Mouse (Mus musculus) gastrocnemius, postnatal 25 days (tissue): ENCODE results near the gene Plekhg6. TPM values are rescaled to one million over a fixed set of nuclear protein-coding genes. Genes with fewer than 3 reads are reported as not detected.

Source experiments
- DNase-seq: peaks from one replicate; pipeline ENCODE4 v3.0.0; 2022
- total RNA-seq, 2 experiments: library from RNA; stranded (reverse); gene quantifications; 1 replicate in 1 of 2; 2 replicates in 1 of 2; pipeline ENCODE4 v1.2.3; 2021

Plekhg6 gene
- total RNA-seq, 2 experiments from 2014 or later, result not detected

DNA sequence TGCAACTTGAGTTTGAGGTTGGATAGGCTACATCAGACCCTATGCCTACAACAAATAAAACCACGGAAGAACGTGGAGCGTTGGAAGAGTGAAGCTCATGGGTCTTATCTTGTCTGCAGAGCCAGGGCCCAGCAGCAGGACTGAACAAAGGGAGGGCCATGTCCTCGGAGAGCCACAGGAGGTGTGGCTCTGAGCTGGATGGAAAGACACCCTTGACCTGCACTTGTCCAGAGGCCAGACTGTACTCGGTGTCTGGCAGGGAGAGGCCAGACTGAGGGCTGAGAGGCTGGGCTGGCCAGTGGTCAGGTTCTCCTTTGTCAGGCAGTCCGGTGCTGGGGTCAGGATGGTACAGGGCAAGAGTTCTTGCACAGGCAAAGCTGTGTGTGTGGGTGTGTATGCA is 55.3 kb downstream of the Plekhg6 start:
- DNase-seq, result no peak

GRCm38 (mm10) chr6:125323547-125323946 is 57.0 kb downstream of the Plekhg6 start:
- no peak for DNase-seq

- DNase-seq, result no peak
Observed at GRCm38 (mm10) chr6:125322794-125323193, 57.8 kb downstream of the Plekhg6 start.

- DNase-seq, result no peak
Observed at GRCm38 (mm10) chr6:125321114-125321855, 59.3 kb downstream of the Plekhg6 start.

DNA sequence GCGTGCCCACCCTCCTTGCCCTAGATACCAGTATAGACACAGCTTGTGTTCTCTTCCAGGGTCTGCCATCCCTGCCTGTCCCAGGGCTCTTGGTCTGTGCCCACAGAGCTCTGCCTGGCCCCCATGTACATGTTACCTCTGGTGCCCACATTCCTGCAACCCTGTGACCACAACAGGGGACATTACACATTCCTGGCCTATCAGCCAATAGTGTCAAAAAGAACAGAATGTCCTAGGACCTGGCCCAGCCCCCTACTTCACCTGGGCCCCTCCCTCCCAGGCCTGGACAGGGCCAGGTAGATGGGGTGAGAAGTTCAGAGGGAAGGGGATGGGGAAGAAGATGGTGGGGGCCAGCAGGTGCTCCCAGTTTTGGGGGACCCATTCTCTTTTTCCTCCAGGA is 60.3 kb downstream of the Plekhg6 start, which contains the start of gene Scnn1a:
Gene Scnn1a (plus strand): TSS at position 337 of the 400 bp plus-strand sequence.
- DNase-seq, result no peak

DNA sequence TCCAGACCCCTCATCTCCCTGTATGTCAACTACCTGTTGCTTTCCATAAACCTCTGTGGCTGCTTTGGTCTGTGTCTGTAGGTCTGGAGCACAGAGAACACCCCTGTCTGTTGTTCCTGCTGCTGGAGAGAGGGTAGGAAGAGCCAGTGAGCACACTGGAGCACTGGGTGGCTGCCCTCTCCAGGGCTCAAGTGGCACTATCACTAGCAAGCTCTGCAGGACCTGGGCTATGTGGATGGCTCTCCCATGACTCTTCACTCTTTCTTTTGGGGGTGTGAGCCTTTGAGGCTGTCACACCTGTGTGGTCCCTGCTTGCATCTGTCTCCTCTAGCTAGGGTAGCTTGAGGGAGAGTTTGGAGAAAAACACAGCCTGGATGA is 60.7 kb downstream of the Plekhg6 start:
- no peak for DNase-seq

DNA sequence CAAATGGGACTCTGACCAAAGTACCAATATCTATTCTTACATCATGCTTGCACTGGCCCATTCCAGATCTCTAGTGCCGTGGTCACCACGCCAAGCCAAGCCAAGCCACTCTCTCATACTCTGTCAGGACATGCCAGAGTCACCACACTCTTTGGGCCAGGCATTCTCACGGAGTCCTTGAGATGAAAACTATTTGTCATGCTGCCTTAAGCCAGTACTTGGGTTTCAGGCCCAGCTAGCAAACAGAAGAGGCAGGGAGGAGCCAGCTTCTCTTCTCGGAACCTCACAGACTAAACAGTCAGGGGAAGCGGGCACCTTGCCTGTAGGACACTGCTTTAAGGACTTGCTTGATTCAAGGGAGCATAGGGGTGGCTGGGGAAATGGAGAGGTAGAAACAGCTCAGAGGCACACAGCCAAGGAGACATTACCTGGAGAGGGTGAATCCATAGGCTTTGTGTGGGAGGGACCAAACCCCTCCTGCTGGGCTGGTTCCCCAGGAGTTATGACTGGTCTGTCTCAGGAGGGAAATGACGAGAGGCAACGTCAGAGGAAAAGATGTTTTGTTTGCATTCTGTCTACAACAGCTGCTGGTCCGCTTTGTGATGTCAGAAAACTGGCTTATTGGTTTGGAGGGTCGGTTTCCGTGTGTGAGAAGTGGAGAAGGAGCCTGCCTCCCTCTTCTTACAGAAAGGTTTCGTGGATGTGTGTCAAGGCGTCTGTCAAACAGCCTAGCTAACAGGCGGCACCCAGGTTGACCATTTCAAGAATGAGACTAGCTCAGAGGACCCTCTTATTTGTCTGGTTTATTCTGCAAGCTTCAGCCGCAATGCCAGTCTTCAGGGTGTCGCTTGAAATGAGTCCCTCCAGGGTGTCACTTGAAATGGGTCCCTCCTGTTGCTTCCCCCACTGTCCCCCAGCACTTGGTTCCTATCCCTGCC is 61.3 kb downstream of the Plekhg6 start:
- no peak for DNase-seq

DNA sequence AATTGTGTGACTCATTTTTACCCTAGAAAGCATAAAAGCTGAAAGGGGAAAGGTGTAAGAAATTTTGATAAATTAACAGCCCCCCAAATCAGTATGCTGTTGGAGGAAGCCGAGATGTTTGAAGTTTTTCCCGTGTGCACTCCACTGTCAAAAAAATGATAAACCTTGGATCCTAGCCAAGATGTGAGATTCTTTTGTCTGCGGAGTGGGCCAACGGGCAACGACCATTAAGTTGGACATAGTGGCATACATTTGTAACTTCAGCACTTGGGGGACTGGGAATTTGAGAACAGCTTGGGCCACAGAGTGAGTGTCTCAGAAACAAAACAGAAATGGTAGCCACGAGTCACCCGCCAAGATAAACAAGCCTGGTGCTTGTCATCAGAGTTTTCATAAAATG is 63.5 kb downstream of the Plekhg6 start:
- no peak for DNase-seq

DNA sequence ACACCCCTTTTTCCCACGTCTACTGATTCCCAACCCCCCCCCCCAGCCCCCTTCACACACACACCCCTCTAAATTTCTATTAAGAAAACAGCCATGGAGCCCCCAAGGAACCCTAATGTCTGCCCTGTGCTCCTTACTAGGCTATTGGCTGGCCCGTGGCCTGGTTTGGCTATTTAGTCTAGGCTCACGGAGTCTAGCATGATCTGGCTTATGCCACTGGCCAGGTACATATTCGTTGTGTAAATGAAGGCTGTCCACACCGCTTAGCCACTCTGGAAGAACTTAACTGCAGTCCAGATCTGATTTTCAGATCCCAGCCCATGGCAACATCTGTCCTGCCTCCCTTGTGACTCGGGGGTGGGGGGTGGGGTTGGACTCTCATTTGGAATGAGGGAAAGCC is 65.8 kb downstream of the Plekhg6 start:
- no peak for DNase-seq

DNA sequence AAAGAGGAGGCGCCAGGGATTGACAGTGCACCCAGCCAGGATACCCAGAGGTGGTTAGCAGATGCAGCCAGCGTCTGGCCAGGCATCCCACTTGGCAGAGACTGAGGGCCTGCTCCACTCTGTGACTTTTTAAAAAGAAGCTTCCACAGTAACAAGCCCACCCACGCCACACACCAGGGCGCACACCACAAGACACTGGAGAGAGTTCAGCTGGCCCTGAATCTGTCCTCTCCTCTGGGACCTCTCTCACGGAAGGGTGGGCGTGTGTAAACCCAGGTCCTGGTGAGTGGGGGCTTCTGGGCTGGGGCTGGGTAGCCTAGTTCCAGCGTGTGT is 66.4 kb downstream of the Plekhg6 start:
- DNase-seq, result no peak

- DNase-seq, result peak; percentile 94
Observed at GRCm38 (mm10) chr6:125313546-125314230, 66.9 kb downstream of the Plekhg6 start, which contains the start of gene Ltbr. Gene Ltbr (minus strand): TSS chr6:125313885.

Other genes starting within 250 kb of the Plekhg6 start
- gene Nop2, start 248.9 kb downstream of the Plekhg6 start, total RNA-seq, result 10 to 100 TPM; 14.6 to 18.6 TPM
- gene Iffo1, start 235.6 kb downstream of the Plekhg6 start, total RNA-seq, result 10 to 100 TPM; 12.4 to 15.3 TPM
- gene Gapdh, start 214.3 kb downstream of the Plekhg6 start, total RNA-seq, result over 10,000 TPM; 11,297 to 11,631 TPM
- gene Ncapd2, start 189.1 kb downstream of the Plekhg6 start, total RNA-seq, result 10 to 100 TPM; 12.1 to 12.7 TPM
- 100 to 1,000 TPM; 214 to 227 TPM for gene Mrpl51, start 189.0 kb downstream of the Plekhg6 start, total RNA-seq
- gene Vamp1, start 165.2 kb downstream of the Plekhg6 start, total RNA-seq, result 10 to 100 TPM; 17.5 to 19.2 TPM
- 1 to 10 TPM; 1.4 to 2.6 TPM for gene Tapbpl, start 148.9 kb downstream of the Plekhg6 start, total RNA-seq
- under 1 TPM; 0.43 to 0.51 TPM for gene Cd27, start 143.8 kb downstream of the Plekhg6 start, total RNA-seq
- not detected for gene Tuba3a, start 94.8 kb downstream of the Plekhg6 start, total RNA-seq
- 10 to 100 TPM; 21.2 to 21.7 TPM for gene Ltbr, start 66.9 kb downstream of the Plekhg6 start, total RNA-seq
- gene Scnn1a, start 60.1 kb downstream of the Plekhg6 start, total RNA-seq, result under 1 TPM; 0.10 to 0.19 TPM
- gene Tnfrsf1a, start 31.4 kb downstream of the Plekhg6 start, total RNA-seq, result 10 to 100 TPM; 26.7 to 33.7 TPM
- gene Cd9, start 114.0 kb upstream of the Plekhg6 start, total RNA-seq, result 10 to 100 TPM; 28.4 to 33.7 TPM
- gene Vwf, start 166.0 kb upstream of the Plekhg6 start, total RNA-seq, result 10 to 100 TPM; 17.3 to 42.4 TPM